Mouse (Mus musculus) thymus, postnatal 4 days (tissue): ENCODE measurements at regions not wholly inside any gene's neighbourhood (a gene's known extent, or its start where the extent isn't known, plus 50 kb on each side); places are given as distances from the start of the nearest gene placed in this dataset.

Experiments
- DNase-seq: peaks from one replicate; pipeline ENCODE4 v3.0.0; 2021

GRCm38 (mm10) chr12:12549649-12550048 is 287.7 kb downstream of the Fam49a start:
- DNase-seq: no peak

GRCm38 (mm10) chr12:12548688-12549087 is 286.7 kb downstream of the Fam49a start:
- DNase-seq: no peak

- DNase-seq: no peak
These were observed 285.5 kb downstream of the Fam49a start for GRCm38 (mm10) chr12:12547477-12547876.

GRCm38 (mm10) chr12:12546372-12547031 is 284.6 kb downstream of the Fam49a start:
- DNase-seq: no peak

- DNase-seq: no peak
These were observed 279.4 kb downstream of the Fam49a start for GRCm38 (mm10) chr12:12541076-12542070.

- DNase-seq: no peak
These were observed 277.4 kb downstream of the Fam49a start for GRCm38 (mm10) chr12:12539291-12539690.

- DNase-seq: no peak
These were observed 272.8 kb downstream of the Fam49a start for GRCm38 (mm10) chr12:12534779-12535178.

GRCm38 (mm10) chr12:12530796-12531195 is 268.9 kb downstream of the Fam49a start:
- no peak for DNase-seq

GRCm38 (mm10) chr12:12529541-12529940 is 267.6 kb downstream of the Fam49a start:
- no peak for DNase-seq

GRCm38 (mm10) chr12:12528478-12528981 is 266.6 kb downstream of the Fam49a start:
- DNase-seq: no peak

GRCm38 (mm10) chr12:12527766-12528477 is 266.0 kb downstream of the Fam49a start:
- DNase-seq: no peak

- no peak for DNase-seq
These were observed 265.4 kb downstream of the Fam49a start for GRCm38 (mm10) chr12:12527366-12527765.

GRCm38 (mm10) chr12:12520311-12520852 is 258.4 kb downstream of the Fam49a start:
- no peak for DNase-seq

- DNase-seq: no peak
These were observed 256.6 kb downstream of the Fam49a start for GRCm38 (mm10) chr12:12518490-12519070.

GRCm38 (mm10) chr12:12517020-12517419 is 255.1 kb downstream of the Fam49a start:
- no peak for DNase-seq

GRCm38 (mm10) chr12:12510764-12511163 is 248.8 kb downstream of the Fam49a start:
- DNase-seq: no peak

- no peak for DNase-seq
These were observed 247.4 kb downstream of the Fam49a start for GRCm38 (mm10) chr12:12509164-12509937.

- DNase-seq: no peak
These were observed 246.7 kb downstream of the Fam49a start for GRCm38 (mm10) chr12:12508487-12509125.

- DNase-seq: no peak
These were observed 244.7 kb downstream of the Fam49a start for GRCm38 (mm10) chr12:12506671-12507070.

GRCm38 (mm10) chr12:12505590-12505989 is 243.7 kb downstream of the Fam49a start:
- no peak for DNase-seq

GRCm38 (mm10) chr12:12499903-12500302 is 238.0 kb downstream of the Fam49a start:
- no peak for DNase-seq
